Mouse (Mus musculus) activated CD4-positive, CD25-positive, alpha-beta regulatory T cell, adult 4 months (primary cell): ENCODE measurements around the gene Gm16223. TPM values are rescaled to one million over a fixed set of nuclear protein-coding genes. Genes with fewer than 3 reads are reported as not detected.

ENCODE experiments used
- ATAC-seq: one replicate; pipeline ENCODE4 v1.8.0; 2017
- polyA plus RNA-seq, 2 experiments: library from polyadenylated mRNA; unstranded; fragments of 100-300 nt; shearing (Covaris generic); gene quantifications; one replicate each; pipeline ENCODE4 v1.2.1; 2017

The Gm16223 gene
- polyA plus RNA-seq, result not detected

- no peak for ATAC-seq
Observed at GRCm38 (mm10) chr5:42067476-42068187, at the start of gene Gm16223. Gene Gm16223 (plus strand): TSS chr5:42067960.

GRCm38 (mm10) chr5:42022029-42022428 lies 45.7 kb upstream of the Gm16223 start:
- ATAC-seq, result no peak

- ATAC-seq, result no peak
Observed at GRCm38 (mm10) chr5:42023521-42023920, 44.2 kb upstream of the Gm16223 start.

GRCm38 (mm10) chr5:42036388-42037082 lies 31.2 kb upstream of the Gm16223 start:
- no peak for ATAC-seq

DNA sequence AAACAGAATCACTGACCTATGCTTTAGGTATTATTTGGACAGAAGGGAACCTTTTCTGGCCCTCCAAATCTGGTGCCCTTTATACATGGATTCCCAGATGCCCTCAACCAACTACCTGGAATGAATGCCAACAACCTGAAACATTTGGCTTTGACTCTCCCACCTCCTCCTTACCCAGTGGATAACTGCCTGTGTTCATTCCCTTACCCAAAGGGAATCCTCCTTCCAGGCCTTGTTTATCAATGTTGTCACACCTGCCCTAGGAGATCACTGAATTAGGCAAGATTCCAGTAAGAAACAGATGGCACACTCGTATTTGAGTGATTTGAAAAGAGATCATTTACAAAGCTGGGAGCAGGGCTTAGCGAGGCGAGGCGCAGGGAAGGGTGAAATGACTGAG lies 13.1 kb upstream of the Gm16223 start:
- ATAC-seq, result no peak

DNA sequence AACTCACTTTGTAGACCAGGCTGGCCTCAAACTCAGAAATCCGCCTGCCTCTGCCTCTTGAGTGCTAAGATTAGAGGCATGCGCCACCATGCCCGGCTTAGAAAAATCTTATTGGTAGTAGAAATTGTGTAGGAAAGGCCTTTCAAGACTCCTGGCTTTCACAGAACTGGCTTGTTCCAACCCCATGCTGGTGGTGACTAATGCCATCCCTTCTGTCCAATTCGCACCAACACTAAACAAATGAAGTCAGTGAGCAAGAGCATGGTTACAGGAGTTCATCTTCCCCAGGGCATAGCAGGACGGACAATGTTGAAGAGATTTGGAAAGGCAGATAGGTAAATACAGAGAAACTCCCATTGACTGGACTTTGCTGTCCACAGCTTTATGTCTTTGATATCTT lies 12.6 kb upstream of the Gm16223 start:
- no peak for ATAC-seq

DNA sequence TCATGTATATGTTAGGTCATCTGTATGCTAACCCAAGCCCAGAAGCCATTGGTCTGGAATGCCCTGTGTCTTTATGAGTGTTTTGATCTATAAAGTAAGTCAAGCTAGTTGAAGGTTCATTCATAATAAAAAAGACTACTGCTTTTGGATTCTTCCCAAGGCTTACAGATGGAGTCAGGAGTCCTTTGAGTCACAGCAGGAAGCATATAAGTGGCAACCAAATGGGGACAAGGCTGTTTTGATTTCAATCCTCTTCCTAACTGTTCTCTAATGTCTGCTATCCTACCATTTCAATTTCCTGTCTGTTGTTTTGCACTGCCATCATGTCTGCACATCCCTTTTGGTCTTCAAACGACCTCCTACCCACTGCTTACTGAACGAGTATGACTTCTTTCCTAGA lies 2.7 kb upstream of the Gm16223 start:
- ATAC-seq, result no peak

DNA sequence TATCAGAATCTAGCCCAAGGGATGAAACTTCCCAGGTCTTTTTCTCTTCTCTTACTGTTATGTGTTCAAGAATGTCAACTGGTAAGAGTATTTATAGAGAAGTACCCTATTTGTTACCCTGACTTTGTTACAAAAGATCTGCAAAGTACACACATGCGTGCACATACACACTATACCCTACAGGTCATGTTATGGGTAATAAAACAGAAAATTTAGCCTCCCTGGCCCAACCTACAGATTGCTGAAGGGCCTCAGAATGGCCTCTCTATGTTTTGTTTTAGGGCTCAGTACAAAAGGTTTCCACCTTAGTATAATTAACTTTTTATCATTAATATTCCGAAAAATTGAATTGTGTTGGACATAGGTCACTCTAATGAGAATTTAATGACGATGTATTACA lies 685 bp upstream of the Gm16223 start:
- ATAC-seq, result no peak

DNA sequence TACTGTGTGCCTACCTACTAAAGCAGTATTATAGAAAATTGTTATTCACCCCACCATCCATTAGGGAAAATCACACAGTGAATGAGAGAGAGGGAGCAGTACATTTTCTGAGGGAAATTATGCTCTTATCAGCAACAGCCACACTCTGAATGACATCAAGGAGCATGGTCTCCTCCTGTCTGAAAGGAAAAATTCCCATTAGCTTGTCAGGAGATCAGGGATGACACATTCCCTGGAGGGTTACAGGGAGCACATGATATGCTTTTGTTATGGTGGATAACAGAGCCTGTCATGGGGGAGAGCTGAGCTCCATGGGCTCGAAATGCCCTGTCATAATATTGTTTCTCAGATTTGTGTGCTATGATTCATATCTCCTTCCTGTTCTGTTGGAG lies 424 bp downstream of the Gm16223 start:
- ATAC-seq, result no peak

GRCm38 (mm10) chr5:42116586-42117346 lies 49.0 kb downstream of the Gm16223 start:
- ATAC-seq, result no peak

- no peak for ATAC-seq
Observed at GRCm38 (mm10) chr5:42125562-42125961, 57.8 kb downstream of the Gm16223 start.

DNA sequence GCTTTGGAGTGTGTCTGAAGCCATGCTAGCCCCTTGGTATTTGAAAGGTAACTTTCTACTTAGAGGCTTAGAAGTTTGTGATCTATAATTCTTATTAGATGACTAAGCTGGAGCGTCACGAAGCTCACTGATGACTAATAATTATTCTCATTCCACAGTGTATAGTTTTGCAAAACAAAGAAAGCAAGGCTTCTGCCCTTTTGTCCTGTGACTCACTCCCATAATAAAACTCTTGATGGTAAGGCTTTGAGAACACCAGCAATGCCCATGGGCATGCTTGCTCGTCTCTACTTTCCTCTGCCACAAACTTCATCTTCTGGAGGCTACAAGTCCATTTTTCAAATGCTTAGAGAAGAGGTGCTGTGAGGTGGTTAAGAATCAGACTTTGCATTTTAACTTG lies 87.9 kb downstream of the Gm16223 start:
- no peak for ATAC-seq

GRCm38 (mm10) chr5:42164731-42165130 lies 97.0 kb downstream of the Gm16223 start:
- no peak for ATAC-seq

GRCm38 (mm10) chr5:42166311-42166710 lies 98.6 kb downstream of the Gm16223 start:
- ATAC-seq, result no peak

GRCm38 (mm10) chr5:42168071-42168470 lies 100.3 kb downstream of the Gm16223 start:
- ATAC-seq, result no peak

- ATAC-seq, result no peak
Observed at GRCm38 (mm10) chr5:42168785-42169184, 101.0 kb downstream of the Gm16223 start.

DNA sequence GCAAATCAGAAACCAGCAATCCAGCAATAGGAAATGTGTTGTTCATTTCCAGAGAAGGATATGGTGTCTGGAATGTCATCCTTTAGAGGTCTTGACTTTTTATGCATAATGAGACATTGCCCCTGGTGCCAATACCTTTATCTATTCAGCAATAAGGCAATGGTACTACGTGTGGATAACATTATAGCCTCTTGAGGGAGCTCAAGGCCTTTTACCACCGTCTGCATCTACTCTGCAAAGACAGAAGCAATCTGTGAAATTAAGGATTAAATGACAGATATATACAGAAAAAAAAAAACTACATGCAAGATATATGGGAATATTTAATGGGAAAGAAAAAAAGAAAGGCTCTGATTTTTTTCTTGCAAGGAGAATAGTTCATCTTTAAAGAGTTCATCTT lies 106.3 kb downstream of the Gm16223 start:
- ATAC-seq, result no peak

DNA sequence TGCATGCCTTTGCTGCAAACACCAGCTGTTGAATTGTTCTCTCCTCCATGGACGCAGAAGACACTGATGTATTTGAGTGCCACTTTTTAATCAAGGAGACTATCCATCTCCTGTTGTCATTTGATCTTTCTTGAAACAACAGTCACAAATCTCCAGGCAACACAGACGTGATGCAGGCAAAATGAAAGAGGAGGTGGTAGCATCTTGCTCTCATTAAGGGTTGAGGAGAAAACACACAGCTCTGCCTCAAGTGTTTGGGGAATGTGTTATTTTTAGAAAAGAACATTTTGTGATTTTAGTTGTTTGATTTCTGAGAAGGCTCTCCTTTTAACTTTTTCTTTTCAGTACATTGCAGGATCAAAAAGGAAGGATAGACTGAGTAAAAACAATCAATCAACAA lies 107.7 kb downstream of the Gm16223 start:
- ATAC-seq, result no peak

DNA sequence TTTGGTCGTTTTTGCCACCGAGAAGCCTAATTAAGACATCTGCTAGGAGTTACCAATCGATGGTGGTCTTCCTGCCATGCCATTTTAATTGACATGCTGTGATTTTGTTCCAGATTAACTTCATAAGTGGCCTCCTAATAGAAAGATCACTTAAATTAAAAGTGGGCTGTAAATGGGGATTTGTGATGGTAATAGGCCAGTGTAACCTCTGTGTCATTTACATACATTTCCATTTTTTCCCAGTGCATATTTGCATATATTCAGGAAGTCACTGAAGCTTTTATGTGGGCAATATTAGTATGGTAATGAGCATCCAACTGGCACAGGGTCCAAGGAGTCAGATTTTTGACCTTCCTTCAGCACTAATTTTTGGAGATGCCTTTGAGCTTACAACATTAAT lies 130.7 kb downstream of the Gm16223 start:
- ATAC-seq, result no peak

GRCm38 (mm10) chr5:42207456-42208122 lies 139.8 kb downstream of the Gm16223 start:
- ATAC-seq, result no peak

DNA sequence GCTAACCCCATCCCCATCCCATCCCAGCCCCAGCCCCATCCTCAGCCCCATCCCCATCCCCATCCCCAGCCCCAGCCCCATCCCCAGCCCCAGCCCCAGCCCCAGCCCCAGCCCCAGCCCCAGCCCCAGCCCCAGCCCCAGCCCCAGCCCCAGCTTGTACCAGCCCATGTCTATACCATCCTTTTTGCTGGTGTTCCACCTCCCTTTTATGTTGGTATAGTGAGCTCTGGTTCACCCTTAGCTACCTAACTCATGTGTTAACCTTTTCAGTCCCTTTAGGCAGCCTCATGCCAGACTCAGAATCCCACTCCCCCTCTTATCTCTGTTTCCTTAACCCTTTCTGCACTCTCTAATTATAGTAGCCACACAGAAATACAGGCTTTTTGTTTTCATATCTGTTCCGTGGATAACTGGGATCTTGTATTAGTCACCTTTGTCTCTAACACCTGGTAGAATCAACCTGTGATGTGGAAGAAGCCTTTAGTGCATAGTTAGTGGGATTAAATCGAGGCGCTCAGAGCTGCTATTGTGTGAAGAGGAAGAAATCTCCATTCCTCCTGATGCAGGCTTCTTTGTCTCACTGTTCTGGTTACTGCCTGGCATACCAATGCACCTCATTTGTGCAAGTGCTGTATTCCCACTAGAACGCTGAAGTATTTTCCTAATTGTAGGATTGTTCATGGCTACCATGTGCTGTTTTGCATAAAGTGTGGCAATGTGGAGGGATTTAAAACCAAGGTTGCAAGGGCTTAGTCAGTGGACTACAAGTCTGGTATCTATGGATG lies 144.0 kb downstream of the Gm16223 start:
- ATAC-seq, result no peak

DNA sequence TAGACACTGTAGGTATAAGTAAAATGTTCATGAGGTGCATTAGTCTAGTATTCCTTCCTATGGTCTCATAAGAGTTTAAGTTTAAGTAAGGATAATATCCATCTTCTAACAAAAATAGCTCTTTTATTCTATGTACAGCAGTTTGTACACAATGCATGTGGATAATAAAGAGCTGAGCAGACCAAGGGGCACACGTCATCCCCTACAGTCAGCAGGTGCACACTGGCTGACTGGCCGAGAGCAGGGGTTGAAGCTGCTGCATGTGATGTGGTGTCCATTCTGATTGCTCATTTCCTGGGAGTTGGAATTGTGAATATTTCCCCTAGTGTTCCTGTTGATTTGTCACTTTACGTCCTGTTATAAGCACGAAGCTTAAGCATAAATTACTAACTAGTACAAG lies 144.6 kb downstream of the Gm16223 start:
- ATAC-seq, result no peak
